Mouse (Mus musculus): ENCODE results near the gene Cntn5.

Gene Cntn5

DNA sequence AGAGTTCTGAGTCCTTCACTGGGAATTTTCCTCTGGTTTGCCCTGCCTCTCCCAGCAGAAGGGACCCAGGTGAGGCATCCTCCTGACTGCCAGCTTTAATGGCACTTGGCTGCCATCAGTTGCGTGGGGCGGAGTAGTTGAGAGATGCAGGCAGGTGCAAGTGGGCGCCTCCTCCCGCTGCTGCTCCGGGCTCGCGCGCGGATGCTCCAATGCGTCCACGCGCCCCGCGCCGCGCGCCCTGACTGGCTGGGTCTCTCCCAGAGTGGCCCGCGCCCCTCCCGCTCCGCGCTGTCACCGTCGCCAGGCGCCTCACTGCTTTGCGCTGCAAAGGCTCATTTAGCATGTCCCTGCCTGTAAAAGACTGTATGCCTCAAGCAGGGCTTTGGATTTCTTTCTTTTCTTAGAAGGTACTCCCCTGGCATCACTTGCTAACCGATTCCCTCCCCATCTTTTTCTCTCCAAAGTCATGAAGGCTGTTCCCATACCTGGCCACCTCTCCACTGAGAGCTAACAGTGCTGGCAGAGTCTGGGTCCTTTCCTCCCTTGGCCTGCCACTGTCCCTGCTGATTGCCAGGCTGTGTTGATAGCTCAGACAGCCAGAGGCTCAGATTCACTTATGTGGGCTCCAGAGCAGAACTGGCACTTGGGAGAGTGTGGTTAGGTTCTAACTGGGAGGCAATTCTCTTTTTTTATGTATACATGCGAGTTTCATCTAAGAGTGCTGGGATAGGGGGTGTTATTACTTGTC is at the start of gene Cntn5:
TSS of gene Cntn5 (minus strand) at position 160 of the 748 bp plus-strand sequence.
- DNase-seq, result no peak

DNA sequence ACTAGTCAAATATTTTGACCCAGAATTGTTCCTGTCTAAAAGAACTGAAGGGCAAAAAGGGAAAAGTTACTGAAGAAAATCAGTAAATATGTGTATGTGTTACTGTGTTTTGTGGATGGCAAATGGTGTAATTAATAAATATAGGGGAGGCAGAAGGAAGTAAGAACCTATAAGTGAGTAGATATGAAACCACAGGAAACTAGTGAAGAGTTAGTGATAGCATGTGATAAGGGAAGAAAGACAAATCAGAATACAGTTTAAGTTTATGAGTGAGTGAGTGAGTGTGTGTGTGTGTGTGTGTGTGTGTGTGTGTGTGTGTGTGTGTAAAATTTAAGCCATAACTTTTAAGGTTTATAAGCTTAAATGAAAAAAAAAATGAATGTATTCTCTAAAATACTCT is 45.9 kb upstream of the Cntn5 start:
- no peak for DNase-seq

DNA sequence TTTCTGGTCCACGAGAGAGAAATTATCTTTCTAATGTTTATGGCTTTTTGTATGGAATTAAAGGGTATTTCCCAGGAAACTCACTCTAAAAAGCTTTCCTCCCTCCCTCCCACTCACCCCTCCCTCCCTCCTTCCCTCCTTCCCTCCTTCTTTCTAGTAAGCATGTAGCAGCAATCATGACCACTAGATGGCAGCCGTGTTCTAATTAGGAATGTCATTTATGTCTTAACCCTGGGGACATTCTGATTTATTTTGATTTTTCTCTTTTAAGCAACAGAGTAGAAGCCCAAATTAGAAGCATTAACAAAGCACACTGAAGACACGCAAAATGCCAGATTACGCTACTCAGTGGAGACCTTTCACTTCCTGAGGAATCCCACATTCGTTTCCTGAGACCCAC is 5.0 kb upstream of the Cntn5 start:
- no peak for DNase-seq

DNA sequence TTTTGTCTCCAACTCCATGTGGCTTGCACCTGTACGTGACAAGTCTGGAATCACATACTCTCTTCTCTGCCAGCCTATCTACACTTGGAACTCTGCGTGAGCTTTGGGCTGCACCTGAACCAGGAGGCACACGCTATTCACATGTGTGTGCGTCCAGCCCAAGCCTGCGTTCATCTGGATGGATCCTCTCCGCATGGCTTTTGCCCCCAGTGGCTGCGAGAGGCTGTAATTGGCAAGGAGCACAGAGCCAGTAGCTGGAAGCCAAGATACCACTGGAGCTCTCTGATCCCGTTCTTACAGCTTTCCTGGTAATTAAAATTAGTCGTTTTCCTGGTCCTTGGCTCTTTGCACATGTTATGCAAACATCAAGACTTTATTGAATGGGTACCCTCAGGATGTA is 1.1 kb upstream of the Cntn5 start:
- no peak for DNase-seq

DNA sequence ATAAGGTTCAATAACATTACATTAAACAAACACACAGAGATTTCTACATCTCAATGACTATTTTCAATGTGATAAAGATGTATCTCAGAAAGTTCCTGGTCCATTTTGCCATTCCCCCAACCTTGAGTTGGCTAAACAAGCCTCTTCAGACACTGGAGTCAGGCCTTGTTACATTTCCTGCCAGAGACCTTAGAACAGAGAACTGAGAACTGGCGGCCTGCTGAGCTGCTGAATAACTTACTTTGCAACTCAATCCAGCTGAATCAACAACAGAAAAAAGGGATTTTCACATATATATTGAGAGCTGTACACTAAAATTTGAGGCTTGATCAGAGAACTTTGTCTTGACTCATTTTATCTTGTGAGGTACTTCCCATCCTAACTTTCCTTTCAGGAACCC is 24.8 kb downstream of the Cntn5 start:
- DNase-seq, result no peak

DNA sequence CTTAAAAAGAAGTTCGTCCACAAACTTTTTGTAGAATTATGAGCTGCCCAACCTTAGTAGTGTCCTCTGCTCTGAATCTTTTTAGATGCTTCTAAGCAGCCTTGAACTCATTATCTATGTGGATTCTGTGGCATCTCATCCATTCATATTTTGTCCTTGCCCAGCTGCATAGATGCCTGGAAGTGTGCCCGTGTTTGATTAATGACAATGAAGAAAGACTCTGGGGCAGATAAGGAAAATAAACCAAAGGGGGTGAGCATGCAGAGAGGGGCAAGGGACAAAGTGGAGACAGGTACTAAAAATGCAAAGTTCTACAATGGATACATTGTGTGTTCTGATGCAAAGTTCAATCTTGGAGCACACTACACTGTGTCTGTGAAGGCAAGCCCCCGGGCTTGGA is 30.7 kb downstream of the Cntn5 start:
- DNase-seq, result no peak

DNA sequence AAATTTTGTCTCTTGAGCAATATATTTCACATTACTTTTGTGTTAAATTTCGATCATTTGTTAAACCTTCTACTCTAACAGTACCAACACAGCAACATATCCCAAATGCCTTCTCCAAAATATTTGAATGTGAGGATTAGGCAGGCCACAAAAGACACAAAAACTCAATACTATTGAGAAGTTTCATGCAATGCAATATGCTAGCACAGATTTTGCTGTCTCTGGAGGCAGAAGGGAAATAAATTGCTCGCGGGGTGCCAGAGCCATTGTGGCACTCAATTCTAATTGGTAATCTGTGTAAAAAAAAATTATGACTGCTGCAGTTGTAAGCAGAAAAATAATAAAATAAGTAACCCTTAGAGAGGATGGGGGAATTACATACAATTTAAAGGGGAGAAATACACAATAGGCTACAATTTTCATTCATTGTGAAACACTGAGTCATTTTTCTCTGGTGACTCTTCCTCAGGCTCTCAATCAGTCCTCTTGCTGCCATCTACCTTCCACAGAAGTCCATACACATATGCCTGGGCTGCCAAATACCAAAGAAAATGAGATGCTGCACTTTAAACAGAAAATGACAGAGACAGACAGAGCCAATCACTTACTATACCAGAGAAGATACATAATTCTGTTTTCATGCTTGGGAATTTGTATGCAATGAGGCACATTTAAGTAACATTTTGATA is 48.2 kb downstream of the Cntn5 start:
- DNase-seq, result no peak

DNA sequence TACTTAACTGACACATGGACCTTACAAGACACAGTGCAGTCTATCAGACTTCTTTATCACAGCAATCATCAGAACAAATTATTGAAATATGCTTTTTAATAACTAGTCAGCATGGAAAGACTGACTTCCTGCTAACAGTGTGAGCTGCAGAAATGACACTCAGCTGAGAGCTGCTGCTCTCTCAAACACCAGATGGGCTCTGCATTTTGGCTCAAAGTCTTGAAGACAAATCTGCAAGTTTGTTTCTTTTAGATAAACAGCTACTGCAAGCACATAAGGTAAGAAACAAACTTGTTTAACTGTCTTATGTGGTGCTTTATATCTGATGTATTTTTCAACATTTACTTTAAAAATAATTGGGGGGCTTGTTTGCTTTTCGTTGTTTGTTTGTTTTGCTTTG is 87.9 kb downstream of the Cntn5 start:
- no peak for DNase-seq

DNA sequence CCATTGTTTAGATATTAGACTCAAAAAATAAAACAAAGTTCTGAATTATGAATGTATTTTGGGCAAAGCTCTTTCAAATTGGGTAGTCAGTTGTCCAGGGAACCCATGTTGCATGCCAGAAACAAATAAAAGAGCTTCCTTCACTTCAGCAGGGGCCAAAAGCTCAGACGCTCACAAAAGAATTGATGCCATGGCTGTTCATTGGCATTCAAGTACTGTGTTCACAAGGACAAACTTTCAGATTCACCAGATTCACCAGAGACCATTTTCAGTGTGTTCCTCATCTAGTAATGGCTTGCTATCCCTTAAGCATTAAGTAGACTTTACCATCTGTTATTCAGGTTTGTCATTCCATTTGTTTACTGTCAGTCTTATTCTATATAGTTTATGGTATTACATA is 107.4 kb downstream of the Cntn5 start:
- no peak for DNase-seq

DNA sequence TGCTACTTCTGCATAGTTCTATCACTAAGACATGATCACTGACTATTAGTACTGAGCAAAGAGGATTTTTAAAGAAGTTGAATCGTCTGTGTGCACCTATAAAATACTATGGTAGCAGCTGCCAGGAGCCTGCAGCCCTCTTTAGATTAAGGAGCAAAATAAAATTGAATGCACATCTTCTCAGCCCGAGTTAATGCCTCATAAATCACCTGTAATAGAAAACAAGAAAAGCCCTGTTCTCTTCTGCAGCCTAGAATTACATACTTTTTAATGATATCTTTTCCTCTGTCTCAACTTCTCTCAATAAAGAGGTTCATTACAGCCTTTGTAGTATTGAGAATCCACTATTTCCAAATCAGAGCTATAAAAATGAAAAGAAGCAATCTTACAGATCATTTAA is 109.5 kb downstream of the Cntn5 start:
- DNase-seq, result no peak

DNA sequence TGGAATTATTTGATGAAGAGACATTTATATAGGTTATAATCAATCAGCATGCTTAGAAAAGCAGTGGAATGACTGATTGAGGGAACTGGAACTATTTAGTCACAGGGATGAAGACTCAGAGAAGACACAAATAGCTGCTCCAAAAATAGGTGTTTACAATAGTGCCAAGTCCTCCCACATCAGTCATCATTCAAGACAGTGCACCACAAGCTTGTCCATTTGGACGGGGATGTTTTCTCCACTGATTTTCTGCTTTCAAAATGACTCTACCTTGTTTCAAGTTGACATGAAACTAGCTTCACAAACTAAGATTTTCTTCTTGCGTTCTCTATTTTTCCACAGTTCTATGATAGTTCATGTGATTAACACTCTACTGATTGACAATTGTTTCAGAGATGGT is 172.7 kb downstream of the Cntn5 start:
- DNase-seq, result no peak

DNA sequence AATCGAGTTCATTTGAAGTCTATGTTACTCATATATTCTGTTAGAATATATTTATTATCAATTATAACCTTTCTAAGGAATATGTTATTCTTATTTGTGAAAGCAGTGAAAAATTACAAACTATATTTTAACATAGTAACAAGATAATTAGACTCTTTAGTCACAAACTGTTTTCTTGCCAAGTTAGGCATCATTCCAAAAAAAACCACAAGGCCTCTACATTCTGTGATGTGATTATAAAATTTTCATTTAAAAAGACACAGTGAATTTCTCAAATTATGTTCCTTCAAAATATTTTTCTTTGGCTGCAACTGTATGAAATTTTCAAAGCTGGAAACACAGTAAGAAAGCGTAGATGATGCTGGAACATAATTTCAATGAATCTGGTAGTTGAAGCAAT is 180.4 kb downstream of the Cntn5 start:
- DNase-seq, result no peak

DNA sequence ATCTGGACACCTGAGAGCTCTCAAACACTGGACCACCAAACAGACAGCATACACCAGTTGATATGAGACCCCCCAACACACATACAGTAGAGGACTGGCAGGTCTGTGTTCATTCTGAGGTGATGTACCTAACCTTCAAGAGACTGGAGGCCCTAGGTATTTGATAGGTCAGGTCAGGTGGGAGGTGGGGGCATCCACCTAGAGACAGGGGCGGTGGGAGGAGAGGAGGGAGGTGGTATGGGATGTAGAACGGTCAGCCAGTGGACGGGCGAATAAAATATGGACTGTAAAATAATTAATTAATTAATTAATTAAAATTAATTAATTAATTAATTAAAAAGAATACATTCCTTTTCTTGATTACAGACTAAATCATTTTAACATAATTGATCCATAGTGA is 182.5 kb downstream of the Cntn5 start:
- DNase-seq, result no peak

DNA sequence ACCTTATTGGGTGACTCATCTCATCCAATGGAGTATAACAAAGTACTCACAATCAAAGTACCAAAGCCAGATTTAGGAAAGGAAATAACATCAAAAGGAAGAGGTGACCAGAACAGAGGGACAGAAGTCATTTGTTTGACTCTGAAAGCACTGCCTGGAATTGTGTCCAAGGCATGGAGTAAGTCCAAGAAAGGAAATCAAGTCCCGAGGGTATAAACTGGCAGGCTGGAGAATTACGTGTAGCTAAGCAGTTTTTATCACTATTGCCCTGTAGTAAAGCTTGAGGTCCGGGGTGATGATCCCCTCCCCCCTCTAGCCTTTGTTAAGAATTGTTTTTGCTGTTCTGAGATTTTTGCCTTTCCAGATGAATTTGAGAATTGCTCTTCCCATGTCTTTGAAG is 185.6 kb downstream of the Cntn5 start:
- no peak for DNase-seq

DNA sequence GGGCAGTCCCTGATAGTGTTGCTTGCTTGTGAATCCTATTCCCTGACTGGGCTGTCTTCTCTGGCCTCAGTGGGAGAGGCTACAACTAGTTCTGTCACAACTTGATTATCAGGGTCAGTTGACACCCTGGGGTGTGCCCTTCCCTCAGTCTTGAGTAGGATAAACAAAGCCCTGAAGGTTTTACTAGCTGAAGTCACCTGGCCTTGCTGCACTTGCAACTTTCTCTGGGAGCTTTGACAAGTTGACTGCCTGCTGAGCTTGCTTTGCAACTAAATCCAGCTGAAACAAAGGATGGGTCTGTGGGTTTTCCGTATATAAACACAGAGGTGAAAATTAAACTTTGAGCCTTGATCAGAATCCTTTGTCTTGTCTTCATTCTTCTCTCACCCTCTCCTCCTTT is 190.9 kb downstream of the Cntn5 start:
- no peak for DNase-seq

DNA sequence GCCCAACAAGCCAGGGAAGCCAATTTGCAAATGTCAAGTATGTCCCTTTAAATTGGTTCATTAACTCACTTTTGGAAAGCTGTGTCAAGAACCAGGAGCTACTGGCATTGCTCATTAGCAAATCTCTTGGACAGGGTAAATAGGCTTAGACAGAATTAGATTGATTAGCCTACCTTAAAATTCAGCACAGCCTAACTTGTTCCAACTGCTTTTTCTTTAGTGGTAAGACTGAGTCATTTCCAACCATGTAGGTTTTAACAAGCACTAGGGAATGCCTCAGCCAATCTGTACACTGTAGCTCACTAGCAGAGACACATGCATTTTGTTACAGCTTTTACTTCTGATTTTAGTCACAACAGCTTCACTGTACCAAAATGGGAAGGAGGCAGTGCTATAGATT is 222.9 kb downstream of the Cntn5 start:
- DNase-seq, result no peak

DNA sequence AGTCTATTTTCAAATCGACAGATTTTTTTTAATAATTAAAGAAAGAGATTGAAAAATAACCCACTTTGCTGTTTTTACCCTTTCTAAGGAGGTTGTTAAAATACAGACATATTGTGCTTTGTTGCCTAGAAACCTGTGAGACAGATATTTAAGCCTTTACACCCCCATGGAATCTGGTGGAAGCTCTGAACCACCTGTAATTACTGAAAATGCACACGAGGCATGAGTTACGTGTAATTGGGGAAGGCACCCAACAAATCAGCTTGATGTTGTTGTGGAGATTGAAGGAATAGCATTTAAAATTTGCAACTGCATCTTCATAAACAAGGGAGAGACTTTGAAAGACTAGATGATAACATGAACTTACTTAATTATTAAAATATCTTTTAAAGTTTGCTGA is 223.4 kb downstream of the Cntn5 start:
- no peak for DNase-seq

DNA sequence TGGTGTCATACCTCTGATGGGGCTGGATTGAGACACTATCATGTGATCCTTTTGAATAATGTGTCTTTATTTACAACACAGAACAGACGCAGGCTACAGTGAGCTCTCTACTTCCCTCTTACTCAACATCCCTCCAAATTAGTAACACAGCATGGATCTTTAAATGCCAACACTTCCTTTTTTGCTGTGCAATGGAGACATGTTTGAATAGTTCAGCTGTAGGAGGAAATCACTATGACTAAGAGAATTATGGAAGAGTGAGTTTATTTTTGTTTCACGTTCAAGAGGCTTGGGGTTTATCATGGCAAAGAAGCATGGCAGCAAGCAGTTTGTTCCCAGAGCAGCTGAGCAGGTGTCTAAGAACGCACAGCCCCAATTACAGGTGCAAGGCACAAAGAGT is 235.9 kb downstream of the Cntn5 start:
- no peak for DNase-seq

DNA sequence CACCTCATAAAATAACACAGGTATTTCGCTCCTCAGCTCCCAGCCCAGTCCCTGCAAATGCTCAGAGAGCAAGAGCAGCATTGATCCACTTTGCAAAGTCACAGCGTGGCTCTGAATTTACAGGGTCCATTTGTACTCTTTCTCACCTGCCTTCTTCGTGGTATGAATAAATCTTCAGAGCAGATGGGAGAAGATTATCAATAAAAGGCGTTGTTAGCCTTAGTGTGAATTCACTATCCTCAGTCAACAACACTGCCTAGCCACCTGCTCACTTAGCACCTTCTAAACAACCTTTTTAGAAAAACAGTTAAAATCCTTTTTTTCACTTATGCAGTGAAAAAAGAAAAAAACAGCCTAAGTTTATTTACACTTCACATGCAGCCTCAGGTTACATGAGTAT is 237.1 kb downstream of the Cntn5 start:
- no peak for DNase-seq

DNA sequence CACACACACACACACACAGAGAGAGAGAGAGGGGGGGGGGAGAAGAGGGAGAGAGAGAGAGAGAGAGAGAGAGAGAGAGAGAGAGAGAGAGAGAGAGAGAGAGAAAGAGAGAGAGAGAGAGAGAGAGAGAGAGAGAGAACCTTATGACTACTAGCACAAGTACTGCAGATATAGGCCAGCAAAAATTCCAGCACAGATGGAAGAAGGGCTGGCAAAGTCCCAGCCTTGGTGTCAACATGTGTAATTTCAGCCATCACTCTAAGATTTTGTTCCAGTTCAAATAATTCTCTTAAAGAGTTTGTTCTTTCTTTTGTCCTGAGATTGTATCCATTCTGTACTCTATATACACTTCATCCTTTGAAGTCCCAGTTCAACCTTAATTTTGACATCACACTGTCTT is 238.8 kb downstream of the Cntn5 start:
- no peak for DNase-seq

DNA sequence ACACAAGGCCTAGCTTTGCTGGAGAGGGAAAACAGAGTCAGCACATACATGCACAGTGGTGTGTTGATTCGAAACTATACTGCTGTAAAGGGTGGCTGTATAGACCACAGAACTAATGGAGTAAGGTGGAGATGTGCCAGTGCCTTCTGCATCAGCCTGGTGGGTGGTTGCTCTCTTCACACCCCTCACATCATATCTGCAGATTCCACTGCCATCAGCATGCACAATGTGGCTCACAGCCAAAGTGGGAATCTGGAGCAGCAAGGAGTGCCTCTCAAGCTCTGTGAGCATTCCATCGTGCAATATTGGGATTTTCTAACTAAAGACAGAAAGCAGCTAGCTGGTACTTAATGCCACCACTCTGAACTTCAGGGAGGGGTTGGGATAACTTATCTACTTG is 241.5 kb downstream of the Cntn5 start:
- DNase-seq, result no peak

DNA sequence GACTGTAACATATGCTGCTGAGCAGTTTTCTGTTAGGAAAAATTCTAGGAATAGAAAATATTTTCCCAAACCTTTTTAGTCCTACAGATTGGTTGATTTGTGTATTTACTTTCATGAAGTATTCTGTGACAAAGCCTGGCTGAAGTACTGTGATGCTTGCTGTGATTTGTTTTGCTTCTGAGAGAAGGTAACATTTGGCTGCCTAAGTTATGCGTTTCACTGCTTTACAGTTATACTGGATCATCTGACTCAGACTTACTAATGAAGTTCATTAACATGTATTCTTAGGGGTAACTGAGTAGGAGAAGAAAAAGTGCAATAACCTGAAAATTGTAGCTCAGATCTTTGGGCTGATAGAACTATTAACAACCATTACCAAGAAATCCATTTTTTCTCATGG is 245.1 kb downstream of the Cntn5 start:
- DNase-seq, result no peak

DNA sequence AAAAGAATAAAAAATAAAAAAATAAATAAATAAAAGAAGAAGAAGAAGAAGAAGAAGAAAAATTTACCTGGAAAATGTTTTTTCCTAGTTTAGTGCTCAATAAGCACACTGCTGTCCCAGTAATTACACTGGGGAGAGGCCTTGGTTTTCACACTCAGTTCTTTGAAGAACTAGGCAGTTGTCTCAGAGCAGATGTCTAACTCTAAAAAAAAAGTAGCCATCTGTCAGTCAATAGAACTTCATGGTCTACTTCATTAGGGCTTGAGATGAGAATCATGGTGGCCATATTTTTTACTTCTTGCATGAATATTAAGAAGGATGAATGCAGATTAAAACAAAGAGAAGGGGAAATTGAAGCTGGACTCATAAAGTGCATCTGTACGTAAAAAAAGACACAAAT is 246.5 kb downstream of the Cntn5 start:
- DNase-seq, result no peak

DNA sequence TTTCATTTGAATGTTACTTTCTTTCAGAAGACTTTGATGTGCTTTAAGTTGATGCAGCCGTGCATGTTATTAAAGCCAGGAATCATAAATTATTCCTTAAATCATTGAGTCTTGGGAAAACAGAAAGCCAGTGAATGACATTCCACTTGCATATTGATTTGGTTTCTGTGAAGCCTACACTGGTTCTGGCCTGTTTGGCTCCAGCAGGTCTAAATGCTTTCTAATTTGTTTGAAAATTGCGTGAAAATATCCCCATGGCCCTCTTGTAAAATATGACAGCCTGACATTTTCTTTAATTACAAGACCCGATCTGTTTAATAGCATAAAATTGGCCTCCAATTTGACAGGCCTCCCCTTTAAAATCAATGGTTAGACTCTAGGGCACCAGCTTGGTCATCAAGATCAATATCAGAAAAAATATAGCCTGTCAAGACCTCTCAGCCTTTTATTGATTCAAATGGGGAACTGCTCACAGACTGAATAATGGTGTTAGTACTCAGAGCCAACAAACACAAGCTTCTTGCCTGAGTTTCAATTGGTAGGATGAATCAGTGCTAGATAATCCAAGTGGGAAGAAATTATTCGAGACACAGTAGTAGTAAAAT is 247.3 kb downstream of the Cntn5 start:
- no peak for DNase-seq

DNA sequence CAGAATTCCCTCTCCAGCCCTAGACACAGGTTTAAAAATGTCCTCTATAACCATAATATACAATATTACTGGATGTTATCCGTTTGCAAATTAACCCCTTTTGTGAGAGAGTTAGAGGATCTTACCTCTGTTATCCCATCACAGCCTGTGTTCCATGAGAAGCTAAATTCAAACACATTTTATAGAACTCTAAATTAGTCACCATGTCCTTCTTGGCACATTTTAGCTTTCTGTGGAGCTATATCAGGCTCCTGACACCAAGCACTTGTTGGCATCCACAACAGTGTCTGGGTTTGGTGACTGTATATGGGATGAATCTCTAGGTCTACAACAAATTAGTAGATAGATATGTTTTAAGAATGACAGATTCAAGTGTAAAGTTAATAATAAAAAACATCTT is 253.9 kb downstream of the Cntn5 start:
- DNase-seq, result no peak
